Mouse (Mus musculus) heart, embryonic 12.5 days (tissue): ENCODE data around the gene Scn4b. TPM values are rescaled to one million over a fixed set of nuclear protein-coding genes. Genes with fewer than 3 reads are reported as not detected.

Source experiments
- ATAC-seq: fragments of 200-750 bp; cut with Nextera tagmentation; 2 replicates; pipeline ENCODE4 v1.8.0; 2017; ENCODE audit warnings: moderate TSS enrichment, moderate library complexity; ENCODE audit not compliant: insufficient number of reproducible peaks, low FRiP score
- H3K27ac ChIP-seq: fragments of 300-500 bp; sonication (generic); 2 replicates; pipeline ENCODE4 v1.5.1; 2016; ENCODE audit warnings: mild to moderate bottlenecking, moderate library complexity; ENCODE audit not compliant: poor library complexity, severe bottlenecking
- H3K27me3 ChIP-seq: fragments of 300-500 bp; sonication (generic); replicated peaks from 2 replicates; pipeline ENCODE4 v1.6.1; 2016; ENCODE audit warnings: mild to moderate bottlenecking, moderate library complexity
- H3K36me3 ChIP-seq: fragments of 300-500 bp; sonication (generic); 2 replicates; pipeline ENCODE4 v1.6.1; 2016; ENCODE audit warnings: mild to moderate bottlenecking, moderate library complexity
- H3K4me1 ChIP-seq: fragments of 300-500 bp; sonication (generic); replicated peaks from 2 replicates; pipeline ENCODE4 v1.6.1; 2016; ENCODE audit warnings: mild to moderate bottlenecking
- H3K4me2 ChIP-seq: fragments of 300-500 bp; sonication (generic); 2 replicates; pipeline ENCODE4 v1.6.1; 2016; ENCODE audit warnings: mild to moderate bottlenecking, moderate library complexity
- H3K4me3 ChIP-seq: fragments of 300-500 bp; sonication (generic); 2 replicates; pipeline ENCODE4 v1.5.1; 2016; ENCODE audit warnings: mild to moderate bottlenecking
- H3K9ac ChIP-seq: fragments of 300-500 bp; sonication (generic); 2 replicates; pipeline ENCODE4 v1.6.1; 2016; ENCODE audit warnings: mild to moderate bottlenecking, moderate library complexity
- H3K9me3 ChIP-seq: fragments of 300-500 bp; sonication (generic); replicated peaks from 2 replicates; pipeline ENCODE4 v1.6.1; 2016; ENCODE audit warnings: mild to moderate bottlenecking, moderate library complexity
- WGBS: fragments of 180-500 bp; shearing (Covaris S2); methylation state at CpG from one replicate; pipeline ENCODE4 v1.1.7; 2016; 5-methylcytosine and 5-hydroxymethylcytosine counted together
- polyA plus RNA-seq: library from polyadenylated mRNA; unstranded; fragments of >200 nt; fragmentation: Nextera tagmentation; extraction: Ambion mirVana; gene quantifications from 2 replicates; pipeline ENCODE4 v1.2.1, GENCODE M21; 2016

The Scn4b gene
- polyA plus RNA-seq, 1 experiment from 2014 or later, result 0.91 TPM

DNA sequence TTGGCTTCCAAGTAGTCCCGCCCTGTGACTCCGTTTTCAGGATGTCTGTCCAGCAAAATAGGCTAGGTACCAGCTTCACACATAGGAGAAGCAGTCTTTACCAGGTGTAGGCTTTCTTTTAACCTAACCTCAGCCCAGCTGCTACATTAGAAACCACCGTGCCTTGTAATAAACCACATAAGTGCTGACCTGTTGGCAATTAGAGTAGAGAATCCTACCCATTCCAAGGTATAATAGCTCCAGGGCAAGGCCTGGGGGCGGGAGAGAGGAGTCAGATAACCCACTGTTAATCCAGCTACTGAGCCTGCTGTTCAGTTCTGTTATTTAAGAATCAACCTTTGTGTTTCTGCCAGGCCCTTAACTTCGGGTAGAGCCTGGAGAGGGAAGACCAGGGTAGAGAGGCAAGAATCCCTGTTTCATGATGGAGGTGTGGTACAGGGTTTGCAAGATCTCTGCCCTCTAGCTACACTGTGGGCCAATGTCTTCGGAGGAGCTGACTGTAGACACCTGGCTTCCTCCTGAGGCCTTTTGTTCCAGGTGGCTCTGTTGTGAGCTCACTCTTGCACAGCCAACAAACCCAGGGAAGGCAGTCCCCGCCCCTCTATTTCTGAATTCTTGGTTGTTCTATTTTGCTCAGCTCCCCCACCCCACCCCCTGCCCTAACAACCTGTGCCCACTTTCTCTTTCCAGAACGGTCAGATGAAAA, 58.1 kb downstream of the Scn4b start:
- no peaks in the 10 kb centered on the region for H3K9me3 ChIP-seq
- H3K4me3 ChIP-seq, result no peak overlapping the region
- H3K27ac ChIP-seq, result no peak overlapping the region
- 0 out of 2 replicates have a peak, but pooled peaks cover 15% of the 10 kb centered on the region for H3K27me3 ChIP-seq
- ATAC-seq, result no peak
- no peak overlapping the region for H3K9ac ChIP-seq
- 71% methylated on average over 8 of the region's 8 CpGs for WGBS
- no peak overlapping the region for H3K4me2 ChIP-seq
- H3K36me3 ChIP-seq, result no peaks in the 10 kb centered on the region
- no peaks in the 10 kb centered on the region for H3K4me1 ChIP-seq

DNA sequence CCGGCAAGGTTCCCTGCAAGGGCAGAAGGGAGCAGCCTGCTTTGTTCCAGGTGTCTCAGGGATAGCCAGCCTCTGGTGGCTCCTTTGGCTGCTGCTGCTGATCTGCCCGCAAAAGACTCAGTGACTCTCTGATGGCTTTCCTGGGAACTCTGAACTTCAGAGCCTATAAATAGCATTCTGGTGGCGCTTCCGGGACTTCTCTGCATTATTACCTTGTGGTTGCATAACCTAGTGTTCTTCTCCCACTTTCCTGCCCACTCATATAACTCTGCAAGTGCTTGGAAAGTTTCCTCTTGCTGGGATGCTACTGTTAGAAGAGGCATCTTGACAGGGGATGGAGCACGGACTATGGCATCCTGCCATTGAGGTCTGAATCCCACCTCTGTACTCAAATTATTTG, 59.4 kb downstream of the Scn4b start:
- Histone ChIP-seq H3K4me3 (no peak overlapping the region), H3K27me3 (0 out of 2 replicates have a peak, but pooled peaks cover 9% of the 10 kb centered on the region), H3K9me3 (no peaks in the 10 kb centered on the region), H3K9ac (no peak overlapping the region), H3K36me3 (no peaks in the 10 kb centered on the region), H3K27ac (no peak overlapping the region), H3K4me2 (no peak overlapping the region), H3K4me1 (no peaks in the 10 kb centered on the region)
- ATAC-seq, result no peak
- WGBS, result 62% methylated on average over 5 of the region's 5 CpGs

DNA sequence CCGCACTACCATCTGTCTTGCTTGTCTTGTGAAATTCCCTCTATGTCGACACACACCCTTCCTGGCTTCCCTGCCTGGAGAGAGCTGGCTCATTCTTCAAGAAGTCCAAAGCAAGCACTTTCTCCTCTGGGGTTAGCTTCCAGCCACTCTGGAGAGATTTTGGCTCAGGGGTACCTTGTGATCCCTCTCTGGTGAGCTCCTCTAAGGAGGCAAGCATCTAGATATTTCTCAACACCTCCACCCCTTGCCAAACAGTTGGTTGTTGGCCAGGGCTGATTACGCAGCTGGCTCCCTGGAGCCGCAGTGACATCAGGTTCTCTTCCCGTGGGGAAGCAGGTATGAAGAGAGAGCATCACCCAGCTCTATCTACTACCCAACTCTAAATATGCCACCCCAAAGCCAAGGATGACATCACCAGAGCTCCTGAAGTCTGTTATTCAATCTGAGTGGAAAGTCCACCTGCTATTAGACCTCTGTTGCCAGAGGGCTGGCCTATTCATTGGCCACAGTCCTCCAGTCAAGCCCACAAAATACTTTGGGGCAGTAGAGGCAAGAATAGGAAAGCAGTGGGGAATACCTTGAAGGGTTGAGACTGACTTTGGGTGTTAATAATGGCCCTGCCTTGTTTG, 63.2 kb downstream of the Scn4b start:
- Histone ChIP-seq H3K4me3 (no peak overlapping the region), H3K9ac (no peak overlapping the region), H3K4me1 (no peaks in the 10 kb centered on the region), H3K9me3 (no peaks in the 10 kb centered on the region), H3K4me2 (no peak overlapping the region), H3K27ac (no peak overlapping the region), H3K27me3 (0 out of 2 replicates have a peak, but pooled peaks cover 6% of the 10 kb centered on the region), H3K36me3 (no peaks in the 10 kb centered on the region)
- ATAC-seq, result no peak
- WGBS, result 73% methylated on average over 5 of the region's 5 CpGs

DNA sequence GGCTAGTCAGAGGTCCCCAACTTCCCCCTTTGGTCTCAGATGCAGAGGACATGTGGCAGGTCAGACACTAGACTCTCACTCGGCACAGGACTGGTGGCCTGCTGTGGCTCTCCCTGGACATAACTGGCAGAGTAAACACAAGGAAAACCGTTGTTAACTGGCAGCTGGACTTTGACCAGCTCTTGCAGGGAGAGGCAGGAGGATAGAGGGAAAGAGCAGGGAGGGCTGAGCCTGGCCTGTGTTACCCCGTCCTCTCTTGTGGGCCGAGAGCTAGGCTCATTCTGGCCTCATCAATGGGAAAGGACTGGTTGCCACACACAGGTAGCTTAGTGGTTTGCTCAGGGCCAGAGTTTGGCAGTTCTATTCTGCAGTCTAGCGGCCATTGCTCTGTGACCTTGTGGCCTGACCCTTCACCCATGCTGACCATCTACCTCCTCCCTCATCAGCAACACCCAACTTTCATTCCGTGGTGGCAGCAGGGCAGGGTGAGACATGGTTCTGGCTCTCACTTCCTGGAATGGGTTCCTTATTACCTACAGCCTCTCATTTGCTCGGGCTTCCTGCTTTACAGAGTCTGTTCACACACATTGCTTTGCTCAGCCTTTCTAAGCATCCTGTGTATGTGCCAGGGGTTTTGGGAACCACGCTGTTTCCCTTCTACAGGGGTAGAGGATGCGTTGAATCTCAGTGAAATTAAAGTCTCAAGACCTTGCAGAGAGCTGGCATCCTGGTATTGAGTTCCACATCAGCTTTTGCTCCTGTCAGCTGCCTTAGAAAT, 64.0 kb downstream of the Scn4b start:
- Histone ChIP-seq H3K9ac (no peak overlapping the region), H3K4me3 (no peak overlapping the region), H3K27ac (no peak overlapping the region), H3K27me3 (0 out of 2 replicates have a peak, but pooled peaks cover 7% of the 10 kb centered on the region), H3K4me1 (no peaks in the 10 kb centered on the region), H3K36me3 (no peaks in the 10 kb centered on the region), H3K4me2 (no peak overlapping the region), H3K9me3 (no peaks in the 10 kb centered on the region)
- 62% methylated on average over 9 of the region's 9 CpGs for WGBS
- no peak for ATAC-seq

Other genes starting within 250 kb of the Scn4b start
- 924 and 963 TPM in 2 replicates for gene Atp5l, start 217.7 kb upstream of the Scn4b start, polyA plus RNA-seq
- 18.9 and 21.6 TPM in 2 replicates for gene Ube4a, start 172.8 kb upstream of the Scn4b start, polyA plus RNA-seq
- 0.35 TPM in 1 of 2 replicates, not detected in the other for gene Cd3g, start 158.0 kb upstream of the Scn4b start, polyA plus RNA-seq
- gene Cd3d, start 156.6 kb upstream of the Scn4b start, polyA plus RNA-seq, result not detected in 2 replicates
- gene Cd3e, start 128.8 kb upstream of the Scn4b start, polyA plus RNA-seq, result not detected in 2 replicates
- 0.92 and 0.96 TPM in 2 replicates for gene Mpzl2, start 98.6 kb upstream of the Scn4b start, polyA plus RNA-seq
- 2.1 and 2.2 TPM in 2 replicates for gene Mpzl3, start 83.2 kb upstream of the Scn4b start, polyA plus RNA-seq
- gene Jaml, start 59.2 kb upstream of the Scn4b start, polyA plus RNA-seq, result 0.42 and 0.51 TPM in 2 replicates
- 1.2 and 2.1 TPM in 2 replicates for gene Scn2b, start 20.6 kb upstream of the Scn4b start, polyA plus RNA-seq
- gene BC049352, start 43.6 kb downstream of the Scn4b start, polyA plus RNA-seq, result not detected in 2 replicates
- not detected in 2 replicates for gene Tmprss4, start 65.7 kb downstream of the Scn4b start, polyA plus RNA-seq
- gene Il10ra, start 130.8 kb downstream of the Scn4b start, polyA plus RNA-seq, result 0.63 and 0.74 TPM in 2 replicates
- 0.09 TPM in 1 of 2 replicates, not detected in the other for gene Tmprss13, start 180.7 kb downstream of the Scn4b start, polyA plus RNA-seq
- 30.8 and 33.4 TPM in 2 replicates for gene Fxyd6, start 231.8 kb downstream of the Scn4b start, polyA plus RNA-seq